Mouse (Mus musculus): ENCODE measurements around the gene Shisa8.

GRCm38 (mm10) chr15:82207504-82208219 lies 5.0 kb downstream of the Shisa8 start:
- TF ChIP-seq CTCF (IDR thresholded peaks at IDR 0.05; ENCODE audit: low read depth) (no peak), EP300 (IDR thresholded peaks at IDR 0.05; ENCODE audit: low read depth) (no peak)

All from liver, postnatal 0 days (tissue).